Mouse (Mus musculus) naive thymus-derived CD4-positive, alpha-beta T cell, adult 2 months (primary cell): ENCODE data around the gene Ankrd52.

Experiments used
- DNase-seq: peaks from one replicate; pipeline ENCODE4 v3.0.0-alpha.2; 2011; ENCODE audit warnings: low read depth

Ankrd52 gene

DNA sequence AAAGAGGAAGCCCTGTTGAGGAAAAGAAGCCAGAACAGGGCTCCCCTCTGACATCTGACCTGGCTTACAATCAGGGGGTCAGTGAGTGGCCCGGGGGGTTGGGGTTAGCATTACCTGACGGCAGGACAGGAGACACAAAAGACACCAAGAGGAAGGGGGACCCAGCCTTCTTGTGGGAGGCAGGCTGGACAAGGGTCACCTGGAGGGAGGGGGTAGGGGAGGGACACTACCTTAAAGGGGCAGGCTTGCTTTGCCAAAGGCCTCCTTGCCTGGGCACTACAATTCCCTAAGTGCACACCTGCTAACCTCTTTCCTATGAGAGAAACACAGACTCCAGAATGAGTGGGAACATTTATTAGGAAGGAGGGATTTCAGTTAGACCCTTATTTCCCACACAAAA, 24.1 kb downstream of the Ankrd52 start, which contains the start of gene Slc39a5:
Gene Slc39a5, minus strand, starts transcription at position 174 of the 400 bp plus-strand sequence.
- no peak for DNase-seq

DNA sequence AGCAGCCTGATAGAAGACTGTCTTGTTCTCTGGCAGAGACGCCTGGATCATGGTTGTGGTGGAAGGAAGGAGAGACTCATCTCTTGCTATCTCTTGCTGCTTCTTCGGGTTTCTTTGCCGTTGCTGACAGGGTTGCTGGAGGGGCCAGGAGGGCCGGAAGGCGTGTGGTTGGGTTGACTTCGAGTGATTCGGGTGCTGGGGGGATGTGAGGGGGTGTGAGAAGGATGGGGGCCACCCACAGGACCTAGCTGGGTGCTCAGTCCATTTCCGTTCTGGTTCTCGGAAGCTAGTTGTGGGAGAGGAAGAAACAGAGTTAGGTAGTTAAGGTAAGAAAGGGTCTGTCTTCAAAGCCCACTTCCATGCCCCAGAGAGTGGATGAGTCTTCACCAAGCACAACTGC, 24.7 kb downstream of the Ankrd52 start:
- no peak for DNase-seq

DNA sequence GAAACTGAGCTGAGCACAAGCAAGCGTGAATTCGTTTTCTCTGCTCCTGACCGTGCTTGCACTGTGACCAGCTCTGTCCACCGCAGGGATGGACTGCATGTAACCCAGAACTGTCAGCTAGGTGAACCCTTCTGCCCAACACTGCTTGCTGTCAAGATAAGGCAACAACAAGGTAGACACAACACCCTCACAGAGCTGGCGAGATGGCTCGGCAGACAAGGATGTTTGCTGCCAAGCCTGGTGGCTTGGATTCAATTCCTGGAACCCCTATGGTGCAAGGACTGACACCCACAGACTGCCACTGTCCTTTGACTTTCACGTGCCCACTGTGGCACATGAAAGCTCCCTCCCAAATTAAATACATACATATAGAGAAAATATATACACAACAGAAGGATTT, 27.0 kb downstream of the Ankrd52 start:
- no peak for DNase-seq

DNA sequence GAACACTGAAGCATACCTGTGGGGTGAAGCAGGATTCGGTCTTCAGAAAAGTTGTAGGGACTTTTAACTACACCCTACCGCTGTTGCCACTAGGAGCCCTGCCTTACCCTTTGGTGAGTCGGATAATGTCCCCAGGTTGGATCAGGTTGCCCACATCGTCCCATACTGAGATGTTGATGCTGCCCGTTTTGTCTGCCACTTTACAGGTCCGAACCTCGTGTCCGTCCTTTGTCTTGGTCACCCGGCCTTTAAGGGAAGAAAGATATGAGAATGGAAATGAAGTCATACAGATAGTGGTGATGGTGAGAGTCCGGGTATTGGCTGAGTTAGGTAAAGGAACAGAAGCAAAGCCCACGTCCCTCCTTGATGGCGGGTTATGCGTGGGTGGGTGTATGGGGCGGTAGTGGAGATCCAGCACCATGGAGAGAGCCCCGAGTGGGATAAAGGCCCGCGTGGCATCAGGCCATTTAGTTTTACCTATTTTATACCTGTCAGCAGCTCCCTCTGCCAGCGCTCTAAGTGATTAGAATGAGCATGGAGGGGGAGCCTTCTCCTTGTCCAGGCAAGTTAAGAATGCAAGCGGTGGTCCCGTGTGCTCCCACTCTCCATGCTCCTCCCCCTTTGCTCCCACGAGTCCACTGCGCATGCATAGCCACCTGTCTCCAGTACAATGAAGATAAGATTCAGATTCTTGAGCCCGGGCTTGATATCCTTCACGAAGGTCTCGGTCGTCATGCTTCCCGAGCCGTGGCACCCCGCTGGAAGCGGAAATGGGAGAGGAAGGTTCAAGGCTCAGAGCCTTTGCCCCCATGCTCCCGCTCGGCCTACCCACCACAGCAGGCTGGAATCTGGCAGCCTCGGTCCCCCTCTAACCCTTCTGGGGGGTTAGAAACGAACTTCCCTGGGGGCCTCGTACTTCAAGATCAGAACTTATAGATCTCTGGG, 31.9 kb downstream of the Ankrd52 start:
- DNase-seq: no peak

DNA sequence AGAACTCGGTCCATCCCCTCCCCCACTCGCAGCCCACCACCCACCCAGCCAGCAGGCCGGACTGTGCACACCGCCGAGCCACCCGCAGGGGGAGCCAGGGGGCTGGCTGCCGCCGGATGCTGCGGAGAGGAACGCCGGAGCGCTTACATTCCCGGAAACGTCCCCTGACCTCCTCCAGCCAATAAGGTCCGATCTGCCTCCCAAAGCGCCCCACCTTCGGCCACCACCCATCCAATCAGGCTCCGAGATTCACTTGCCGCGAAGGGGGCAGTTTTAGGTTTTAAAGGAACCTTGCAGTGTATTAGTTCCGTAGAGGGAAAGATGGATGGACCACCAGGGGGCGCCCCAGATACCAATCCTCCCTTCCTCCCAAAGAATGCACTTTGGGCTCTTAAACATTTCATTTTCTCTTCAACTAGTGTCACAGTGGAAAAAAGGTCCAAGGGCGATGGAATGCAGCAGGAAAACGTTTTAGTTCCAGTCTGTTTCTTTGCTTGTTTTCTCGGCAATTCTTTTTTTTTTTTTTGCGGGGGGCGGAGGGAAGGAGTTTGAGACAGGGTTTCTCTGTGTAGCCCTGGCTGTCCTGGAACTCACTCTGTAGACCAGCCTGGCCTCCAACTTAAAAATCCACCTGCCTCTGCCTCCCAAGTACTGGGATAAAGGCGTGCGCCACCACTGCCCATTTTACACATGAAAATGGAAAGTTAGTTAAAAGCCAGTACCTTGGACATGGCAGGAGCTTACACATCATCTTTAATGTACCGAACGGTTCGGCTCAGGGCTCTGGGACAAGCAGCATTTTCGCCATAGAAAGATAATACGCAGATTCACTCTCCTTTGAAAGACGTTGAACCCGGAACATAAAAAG, 33.0 kb downstream of the Ankrd52 start:
- peak; percentile 97 for DNase-seq

DNA sequence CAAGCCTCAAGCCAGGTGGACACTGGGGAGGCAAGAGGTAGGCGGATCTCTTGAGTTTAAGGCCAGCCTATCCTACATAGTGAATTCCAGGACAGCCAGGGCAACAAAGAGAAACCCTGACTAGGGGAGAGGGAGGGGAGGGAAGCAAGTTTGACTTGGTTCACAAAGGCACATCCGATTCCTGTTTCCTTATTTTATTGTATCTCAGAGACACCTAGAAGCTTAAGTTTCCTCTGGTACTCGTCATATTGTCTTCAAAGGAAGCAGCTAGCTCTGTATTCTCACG, 33.6 kb downstream of the Ankrd52 start:
- DNase-seq: peak; percentile 67

DNA sequence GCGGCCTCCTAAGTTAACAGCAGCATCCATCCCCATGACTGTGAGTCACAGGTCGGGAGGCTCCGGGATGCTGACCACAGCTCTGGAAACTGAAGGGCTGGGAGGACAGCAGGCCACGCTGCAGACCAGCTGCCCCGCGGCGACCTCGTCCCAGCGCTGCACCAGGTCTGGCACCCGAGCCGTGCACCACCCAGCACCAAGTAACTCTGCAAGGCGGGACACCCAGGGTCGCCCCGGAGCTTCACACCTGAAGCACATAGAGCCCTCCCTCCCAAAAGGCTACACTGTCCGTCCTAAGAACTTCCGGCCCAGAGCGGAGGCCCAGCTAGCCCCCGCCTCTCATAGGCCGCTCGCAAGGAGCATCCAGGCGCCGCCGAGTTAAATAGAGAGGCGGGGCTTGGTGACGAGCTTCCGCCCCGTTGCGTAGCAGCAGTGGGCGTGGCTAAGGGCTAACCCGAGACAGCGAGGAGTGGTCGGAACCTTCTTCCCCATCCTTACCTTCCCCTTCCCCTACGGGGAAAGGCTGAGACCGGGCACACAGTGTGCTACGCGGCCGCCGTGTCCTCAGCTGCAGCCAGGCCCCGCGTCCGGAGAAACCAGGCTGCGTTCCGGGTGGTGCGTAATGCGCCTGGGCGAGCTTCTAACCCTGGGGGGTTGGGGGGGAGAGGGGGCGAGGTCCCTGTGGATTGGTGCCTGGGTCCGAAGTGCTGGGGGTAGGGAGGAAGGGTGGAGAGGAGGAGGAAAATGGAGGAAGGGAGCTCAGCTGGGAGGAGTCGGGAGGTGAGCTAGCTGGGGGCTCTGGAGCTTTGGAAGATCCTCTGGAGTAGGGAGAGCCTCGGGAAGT, 34.5 kb downstream of the Ankrd52 start, which contains the start of the genes Nabp2 and Rnf41:
Gene Nabp2, minus strand, starts transcription at position 282 of the 844 bp plus-strand sequence.
Gene Rnf41, plus strand, starts transcription at position 447 of the 844 bp plus-strand sequence.
- peak; percentile 96 for DNase-seq

DNA sequence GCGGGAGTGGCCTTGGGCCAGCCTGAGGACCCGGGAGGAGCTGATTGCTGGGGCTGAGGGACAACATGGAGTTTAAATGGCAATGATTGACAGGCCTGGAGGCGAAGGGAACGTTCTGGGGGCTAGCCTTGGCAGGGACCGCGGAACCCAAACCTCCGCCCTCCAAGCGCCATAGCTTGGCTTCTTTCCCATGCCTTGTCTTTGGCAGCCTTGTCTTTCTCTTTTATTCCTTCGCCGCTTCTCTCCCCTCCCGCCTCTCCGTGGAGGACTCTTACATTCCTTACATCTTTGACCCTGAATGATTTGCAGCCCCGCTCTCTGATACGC, 35.1 kb downstream of the Ankrd52 start:
- DNase-seq: no peak

DNA sequence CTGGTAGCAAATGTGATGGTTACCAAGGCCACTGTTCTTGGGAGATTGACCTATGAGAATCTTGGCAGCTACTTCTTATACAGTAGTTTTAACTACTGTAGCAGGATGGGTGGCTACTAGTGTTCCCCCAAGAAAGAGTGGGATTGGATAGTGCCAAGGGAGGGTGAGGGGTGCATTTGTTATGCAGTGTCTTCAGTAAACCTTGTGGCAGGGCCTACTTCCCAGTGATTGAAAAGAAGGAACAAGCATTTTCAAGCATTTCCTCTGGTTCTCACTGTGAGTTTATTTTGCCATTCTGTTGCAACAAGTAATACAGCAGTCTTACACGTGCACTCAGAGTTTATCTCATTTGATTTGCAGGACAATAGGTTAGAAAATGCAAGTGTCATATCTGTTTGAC, 35.6 kb downstream of the Ankrd52 start:
- DNase-seq: no peak

DNA sequence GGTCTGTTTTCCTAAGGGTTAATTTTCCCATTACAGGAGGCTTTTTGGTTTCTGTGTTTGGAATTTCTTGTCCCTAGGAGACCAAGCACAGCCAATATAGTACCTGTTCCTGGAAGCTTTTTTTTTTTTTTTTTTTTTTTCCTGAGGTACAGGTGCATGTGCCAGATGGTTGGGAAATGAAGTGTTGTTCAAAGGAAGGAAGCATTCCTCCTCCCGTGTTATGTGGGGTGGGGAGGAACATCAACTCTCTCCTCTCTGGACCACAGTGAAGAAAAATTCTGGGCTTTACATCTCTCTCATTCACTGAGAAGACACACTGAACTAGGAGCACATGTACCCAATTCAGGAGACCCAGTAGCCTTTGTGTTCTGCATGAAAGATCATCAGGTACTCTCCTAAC, 36.2 kb downstream of the Ankrd52 start:
- no peak for DNase-seq

DNA sequence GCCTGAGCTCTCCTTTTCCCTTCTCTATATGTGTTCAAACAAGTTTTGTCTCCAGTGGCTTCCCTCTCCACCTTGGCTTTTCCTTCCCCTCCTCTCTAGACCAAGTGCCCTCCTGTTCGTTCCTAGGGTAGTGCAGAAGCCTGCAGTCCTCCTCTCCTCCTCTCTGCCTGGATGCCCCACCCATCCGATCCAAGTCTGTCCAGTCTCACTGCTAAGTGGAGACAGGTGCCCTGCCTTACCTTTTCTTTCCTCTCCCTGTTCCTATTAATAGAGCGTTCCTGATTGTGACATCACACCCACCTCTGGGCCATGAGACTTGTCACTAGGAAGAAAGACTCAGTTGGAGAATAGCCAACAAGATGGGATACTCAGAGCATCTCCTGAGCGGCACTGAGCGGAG, 37.9 kb downstream of the Ankrd52 start:
- no peak for DNase-seq

DNA sequence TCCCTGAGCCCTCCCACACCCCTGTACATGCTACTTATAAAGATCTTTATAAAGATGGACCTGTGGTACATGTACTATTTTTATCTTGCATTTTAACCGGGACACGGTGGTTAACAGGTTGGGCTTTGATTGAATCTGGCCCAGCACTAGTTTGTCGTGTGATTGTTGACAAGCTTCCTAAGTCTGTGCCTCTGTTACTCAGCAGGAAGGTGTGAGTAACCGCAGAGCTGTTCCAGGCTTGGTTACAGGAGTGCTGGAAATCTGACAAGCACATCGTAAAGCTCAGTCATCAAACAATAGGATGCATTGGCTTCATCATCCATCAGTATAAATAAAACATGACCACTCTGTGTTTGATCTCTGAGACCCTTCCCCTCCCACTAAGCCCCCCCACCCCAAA, 45.5 kb downstream of the Ankrd52 start:
- no peak for DNase-seq

DNA sequence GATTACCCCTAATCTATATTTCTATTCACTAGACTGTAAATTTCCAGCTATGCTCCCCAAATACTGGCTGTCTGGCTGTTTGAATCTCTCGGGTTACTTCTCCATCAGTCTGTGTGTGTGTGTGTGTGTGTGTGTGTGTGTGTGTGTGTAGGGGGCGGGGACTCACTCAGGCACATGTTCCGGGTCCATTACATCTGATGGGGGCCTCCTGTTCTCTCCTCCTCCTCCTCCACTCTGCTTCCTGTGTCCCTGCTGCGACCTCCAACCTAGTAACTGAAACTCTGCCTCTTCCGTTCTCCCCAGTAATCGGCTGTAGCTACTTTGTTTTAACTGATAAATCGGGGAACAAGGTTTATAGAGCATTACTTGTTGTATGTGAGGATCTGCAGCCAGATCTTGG, 47.7 kb downstream of the Ankrd52 start:
- peak; percentile 49 for DNase-seq

DNA sequence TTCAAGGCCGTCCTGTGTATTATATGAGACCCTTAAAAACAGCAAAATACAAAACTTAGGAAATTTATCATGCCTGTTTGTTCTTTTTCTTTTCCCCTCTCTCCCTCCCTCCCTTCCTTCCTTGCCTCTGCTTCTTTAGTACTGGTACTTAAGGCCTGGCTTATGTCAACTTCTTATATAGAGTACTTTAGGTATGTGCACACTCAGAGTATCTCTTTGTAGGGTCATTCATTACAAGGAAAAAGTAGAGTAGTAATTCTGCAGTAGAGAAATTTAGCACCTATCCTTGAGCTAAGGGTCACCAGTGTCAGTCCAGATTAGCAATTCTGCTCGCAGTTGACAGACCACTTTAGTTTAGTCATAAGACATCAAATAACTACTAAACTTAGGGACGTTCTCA, 48.3 kb downstream of the Ankrd52 start:
- no peak for DNase-seq

DNA sequence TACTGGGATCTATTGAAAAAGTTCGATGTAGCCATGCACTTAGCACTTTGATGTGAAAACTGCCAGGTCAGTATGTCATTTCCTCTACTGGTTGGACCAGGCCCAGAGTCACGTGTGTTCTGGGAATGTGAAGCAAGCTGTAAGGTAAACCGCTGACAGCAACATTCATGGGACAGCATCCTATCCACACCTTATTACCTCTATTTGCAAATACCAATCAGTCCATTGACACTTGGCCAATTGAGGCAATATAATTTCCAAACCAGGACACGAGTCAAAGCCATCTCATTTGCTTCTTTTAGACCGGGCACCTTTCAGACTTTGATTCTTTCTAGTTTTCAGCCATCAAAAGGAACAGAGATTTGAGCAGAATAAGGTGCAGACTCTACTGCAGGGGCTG, 52.1 kb downstream of the Ankrd52 start:
- DNase-seq: no peak

DNA sequence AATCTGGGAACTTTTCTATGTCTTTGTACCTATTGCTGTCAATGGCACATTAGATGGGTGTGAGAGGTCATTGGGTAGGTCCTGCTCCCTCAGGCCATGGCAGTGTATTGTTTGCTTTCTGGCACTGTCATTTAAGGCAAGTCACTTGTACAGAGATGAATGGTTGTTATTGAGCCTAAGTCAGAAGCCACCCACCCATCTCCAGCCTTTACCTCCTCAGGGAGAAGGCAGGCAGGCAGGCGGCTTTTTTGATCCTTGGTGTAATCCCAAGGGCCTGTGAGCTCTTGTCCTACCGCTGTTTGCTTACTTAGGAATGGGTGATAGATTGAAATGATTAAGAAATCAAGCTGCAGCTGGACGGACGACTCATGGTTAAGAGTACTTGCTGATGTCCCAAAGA, 52.5 kb downstream of the Ankrd52 start:
- no peak for DNase-seq

DNA sequence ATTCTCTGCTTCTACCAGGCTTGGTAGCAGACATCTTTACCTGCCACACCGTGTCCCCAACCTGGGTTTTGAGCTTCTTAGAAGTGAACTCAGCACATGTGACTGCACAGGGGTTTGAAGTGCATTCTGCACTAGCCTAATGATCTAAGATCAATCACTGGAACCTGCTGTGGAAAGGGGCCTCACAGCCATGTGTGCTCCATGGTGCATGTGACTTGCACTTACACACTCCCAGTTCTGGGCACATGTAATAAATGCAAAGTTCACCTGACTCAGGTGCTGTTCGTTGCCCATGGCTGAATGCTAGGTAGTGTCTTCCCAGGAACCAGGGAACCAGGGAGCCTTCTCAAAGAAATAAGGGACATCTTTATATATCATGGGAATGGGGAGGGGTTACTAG, 56.5 kb downstream of the Ankrd52 start:
- DNase-seq: no peak

DNA sequence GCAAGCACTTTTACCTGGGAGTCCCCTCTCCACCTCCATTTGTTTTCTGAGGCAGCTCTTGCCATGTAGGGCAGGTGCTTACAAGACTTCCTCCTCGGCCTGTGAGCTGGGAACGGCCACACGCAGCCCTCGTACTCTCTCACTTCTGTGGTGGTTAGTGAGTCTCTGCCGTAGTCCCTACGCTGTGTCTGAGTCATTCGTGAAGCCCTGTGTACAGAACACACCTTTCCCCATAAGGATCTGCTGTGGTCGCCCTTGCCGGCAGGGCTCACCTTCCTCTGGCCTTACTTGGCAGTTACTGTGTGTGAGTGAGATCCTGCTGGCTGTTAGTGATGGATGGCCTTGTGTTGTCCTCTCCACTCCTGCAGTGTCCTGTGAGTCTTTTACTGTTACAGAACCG, 57.8 kb downstream of the Ankrd52 start:
- peak; percentile 77 for DNase-seq

DNA sequence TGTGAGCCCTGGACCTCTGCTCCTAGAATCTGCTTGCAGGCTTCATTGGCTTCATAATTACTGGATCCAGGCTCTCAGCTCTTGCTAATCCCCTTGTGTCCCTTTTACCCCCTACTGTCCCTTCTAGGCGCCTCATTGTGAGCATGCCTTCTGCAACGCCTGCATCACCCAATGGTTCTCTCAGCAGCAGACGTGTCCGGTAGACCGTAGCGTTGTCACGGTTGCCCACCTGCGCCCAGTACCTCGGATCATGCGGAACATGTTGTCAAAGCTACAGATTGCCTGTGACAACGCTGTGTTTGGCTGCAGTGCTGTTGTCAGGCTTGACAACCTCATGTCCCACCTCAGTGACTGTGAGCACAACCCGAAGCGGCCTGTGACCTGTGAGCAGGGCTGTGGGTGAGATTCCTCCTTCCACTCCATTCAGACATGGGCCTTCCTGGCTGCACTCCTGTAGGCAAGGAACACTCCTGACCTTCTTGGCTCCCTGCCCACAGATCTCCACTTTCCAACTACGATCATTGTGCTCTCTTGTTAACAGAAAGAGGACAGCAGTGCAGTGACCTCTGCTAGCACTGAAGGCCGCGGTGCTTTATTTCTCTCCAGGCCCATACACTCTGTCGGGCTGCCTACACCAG, 58.4 kb downstream of the Ankrd52 start:
- no peak for DNase-seq

DNA sequence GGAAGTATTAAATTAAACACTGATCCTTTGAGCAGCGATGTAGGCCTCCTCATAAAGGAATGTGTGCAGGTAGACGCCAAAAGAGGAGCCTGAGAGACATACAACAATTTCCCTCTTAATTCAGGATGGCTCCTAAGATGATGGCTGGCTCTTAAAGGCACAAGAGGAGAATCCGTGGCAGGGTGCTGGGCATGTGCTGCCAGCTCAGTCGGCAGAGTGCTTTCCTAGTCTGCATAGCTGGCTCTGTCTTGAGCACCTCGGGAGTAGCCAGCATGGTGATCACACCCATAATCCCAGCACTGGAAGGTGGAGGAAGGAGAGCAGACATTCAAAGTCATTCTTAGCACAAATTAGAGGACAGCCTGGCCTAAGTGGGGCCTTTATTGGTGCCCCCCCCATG, 59.0 kb downstream of the Ankrd52 start:
- DNase-seq: no peak

DNA sequence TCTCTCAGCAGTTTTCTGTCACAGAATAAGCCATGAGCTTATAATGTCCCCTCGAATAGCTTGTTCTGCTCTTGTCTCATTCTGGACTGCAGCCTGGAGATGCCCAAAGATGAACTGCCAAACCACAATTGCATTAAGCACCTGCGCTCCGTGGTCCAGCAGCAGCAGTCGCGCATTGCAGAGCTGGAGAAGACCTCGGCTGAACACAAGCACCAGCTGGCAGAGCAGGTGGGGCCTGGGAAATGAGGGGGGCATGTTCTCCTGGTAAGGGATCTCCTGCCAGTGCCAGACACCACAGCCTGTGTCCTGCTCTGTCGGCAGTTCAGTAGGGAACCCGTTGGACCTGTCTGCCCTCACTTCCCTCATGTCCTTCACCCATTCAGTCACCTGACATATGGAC, 59.5 kb downstream of the Ankrd52 start:
- DNase-seq: no peak
